Mouse (Mus musculus) embryonic facial prominence, embryonic 11.5 days (tissue): Measurements from ENCODE around the gene Myzap. TPM values are rescaled to one million over a fixed set of nuclear protein-coding genes. Genes with fewer than 3 reads are reported as not detected.

ENCODE experiments used
- ATAC-seq: fragments of 200-750 bp; cut with Nextera tagmentation; replicated peaks from 2 replicates; pipeline ENCODE4 v1.8.0; 2017; ENCODE audit warnings: low read depth; ENCODE audit not compliant: insufficient number of reproducible peaks, low FRiP score, low TSS enrichment
- DNase-seq: peaks from one replicate; pipeline ENCODE4 v3.0.0-alpha.2; 2015; ENCODE audit warnings: low spot score
- H3K27ac ChIP-seq: fragments of 300-500 bp; sonication (generic); replicated peaks from 2 replicates; pipeline ENCODE4 v1.5.1; 2014; ENCODE audit warnings: mild to moderate bottlenecking, low read depth, low read length, control low read depth
- H3K27me3 ChIP-seq: fragments of 300-500 bp; sonication (generic); 2 replicates; pipeline ENCODE4 v1.6.1; 2014; ENCODE audit warnings: mild to moderate bottlenecking, low read length, moderate library complexity, mixed read lengths; ENCODE audit not compliant: control insufficient read depth, insufficient read depth
- H3K36me3 ChIP-seq: fragments of 300-500 bp; sonication (generic); replicated peaks from 2 replicates; pipeline ENCODE4 v1.6.1; 2014; ENCODE audit warnings: low read depth, mild to moderate bottlenecking, low read length, moderate library complexity, mixed read lengths; ENCODE audit not compliant: control insufficient read depth, insufficient read depth
- H3K4me1 ChIP-seq: fragments of 300-500 bp; sonication (generic); 2 replicates; pipeline ENCODE4 v1.6.1; 2014; ENCODE audit warnings: low read length, mixed read lengths; ENCODE audit not compliant: control insufficient read depth, insufficient read depth
- H3K4me2 ChIP-seq: fragments of 300-500 bp; sonication (generic); 2 replicates; pipeline ENCODE4 v1.6.1; 2014; ENCODE audit warnings: low read depth, mild to moderate bottlenecking, control low read depth, low read length, moderate library complexity
- H3K4me3 ChIP-seq: fragments of 300-500 bp; sonication (generic); 2 replicates; pipeline ENCODE4 v1.5.1; 2014; ENCODE audit warnings: low read depth, low read length, control low read depth
- H3K9ac ChIP-seq: fragments of 300-500 bp; sonication (generic); replicated peaks from 2 replicates; pipeline ENCODE4 v1.6.1; 2014; ENCODE audit warnings: mild to moderate bottlenecking, control low read depth, low read length
- H3K9me3 ChIP-seq: fragments of 300-500 bp; sonication (generic); replicated peaks from 2 replicates; pipeline ENCODE4 v1.6.1; 2016; ENCODE audit warnings: mild to moderate bottlenecking, low read length, inconsistent platforms, mixed read lengths; ENCODE audit not compliant: control insufficient read depth
- WGBS: fragments of 180-500 bp; shearing (Covaris S2); extraction: QIAGEN DNeasy Blood & Tissue Kit; methylation state at CpG from one replicate; pipeline ENCODE4 v1.1.7; 2014; 5-methylcytosine and 5-hydroxymethylcytosine counted together
- polyA plus RNA-seq: library from polyadenylated mRNA; unstranded; fragments of >200 nt; fragmentation: Nextera tagmentation; extraction: Ambion mirVana; gene quantifications from 2 replicates; pipeline ENCODE4 v1.2.1, GENCODE M21; 2014

Myzap gene
- polyA plus RNA-seq, 1 experiment from 2014 or later, result 8.5 TPM

DNA sequence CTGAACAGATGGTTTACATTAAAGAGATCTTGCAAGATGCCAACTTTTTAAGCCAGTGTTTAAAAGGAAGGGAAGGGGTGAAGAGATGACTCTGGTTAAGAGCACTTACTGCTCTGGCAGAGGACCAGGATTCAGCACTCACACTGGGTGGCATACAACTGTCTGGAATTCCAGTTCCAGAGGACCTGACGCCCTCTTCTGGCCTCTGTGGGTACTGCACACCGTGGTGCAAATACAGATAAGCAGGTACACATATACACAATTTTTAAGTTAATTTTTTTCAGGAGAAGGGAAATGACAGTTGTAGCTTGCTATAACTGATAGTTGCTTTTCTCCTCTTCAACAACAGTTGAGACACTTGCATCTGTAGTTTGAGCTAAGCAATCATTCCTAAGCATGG is 62.2 kb downstream of the Myzap start:
- Histone ChIP-seq H3K4me1 (no peaks in the 10 kb centered on the region), H3K27me3 (no peaks in the 10 kb centered on the region), H3K27ac (no peak overlapping the region), H3K4me3 (no peak overlapping the region), H3K9ac (no peak overlapping the region), H3K36me3 (no peaks in the 10 kb centered on the region), H3K9me3 (no peaks in the 10 kb centered on the region), H3K4me2 (no peak overlapping the region)
- 64% methylated on average over 2 of the region's 2 CpGs for WGBS
- DNase-seq (no peak), ATAC-seq (no peak)

DNA sequence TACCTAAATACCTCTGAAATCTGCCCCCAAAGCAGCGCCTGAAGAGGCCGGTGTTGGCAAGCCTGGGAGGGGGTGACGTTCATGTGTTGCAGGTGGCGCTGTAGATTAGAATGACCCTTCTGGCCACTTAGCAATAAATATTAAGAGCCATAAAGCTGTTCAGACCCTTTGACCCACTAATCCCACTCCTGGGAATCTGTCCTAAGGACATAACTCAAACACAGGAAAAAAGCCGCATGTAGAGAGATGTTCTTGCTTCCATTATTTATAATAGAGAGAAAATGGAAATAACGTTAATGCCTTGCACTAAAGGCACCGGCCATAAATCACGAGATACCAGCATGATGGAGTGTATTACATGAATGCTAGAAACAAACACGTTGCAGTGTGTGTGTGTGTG is 64.7 kb downstream of the Myzap start:
- ATAC-seq (no peak), DNase-seq (no peak)
- no peak overlapping the region for H3K9ac ChIP-seq
- no peaks in the 10 kb centered on the region for H3K4me1 ChIP-seq
- no peak overlapping the region for H3K4me2 ChIP-seq
- no peak overlapping the region for H3K4me3 ChIP-seq
- H3K27me3 ChIP-seq, result no peaks in the 10 kb centered on the region
- H3K36me3 ChIP-seq, result no peaks in the 10 kb centered on the region
- no peaks in the 10 kb centered on the region for H3K9me3 ChIP-seq
- WGBS, result 77% methylated on average over 9 of the region's 9 CpGs
- H3K27ac ChIP-seq, result no peak overlapping the region

DNA sequence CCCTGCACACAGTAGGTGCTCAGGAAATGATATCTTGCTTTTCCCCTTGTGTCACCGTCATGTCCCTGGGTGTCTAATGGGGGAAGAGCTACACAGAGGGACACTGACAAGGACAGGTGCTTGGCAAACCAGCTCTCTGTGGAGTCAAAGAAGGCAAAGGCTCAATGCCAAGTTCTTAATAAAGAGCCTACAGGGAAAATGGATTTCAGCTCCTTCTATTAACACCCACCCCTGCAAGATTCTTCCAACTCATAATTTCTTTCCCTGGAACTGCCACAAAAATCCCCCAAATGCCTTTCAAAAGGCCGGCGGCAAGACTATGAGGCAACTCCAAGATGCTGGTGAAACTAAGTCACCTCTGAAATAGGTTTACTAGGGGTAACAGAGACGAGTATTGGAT is 68.3 kb downstream of the Myzap start:
- Histone ChIP-seq H3K4me3 (no peak overlapping the region), H3K27ac (no peak overlapping the region), H3K27me3 (no peaks in the 10 kb centered on the region), H3K9ac (no peak overlapping the region), H3K4me2 (no peak overlapping the region), H3K4me1 (no peaks in the 10 kb centered on the region), H3K36me3 (no peaks in the 10 kb centered on the region), H3K9me3 (no peaks in the 10 kb centered on the region)
- ATAC-seq (no peak), DNase-seq (no peak)
- 92% methylated on average over 4 of the region's 4 CpGs for WGBS

DNA sequence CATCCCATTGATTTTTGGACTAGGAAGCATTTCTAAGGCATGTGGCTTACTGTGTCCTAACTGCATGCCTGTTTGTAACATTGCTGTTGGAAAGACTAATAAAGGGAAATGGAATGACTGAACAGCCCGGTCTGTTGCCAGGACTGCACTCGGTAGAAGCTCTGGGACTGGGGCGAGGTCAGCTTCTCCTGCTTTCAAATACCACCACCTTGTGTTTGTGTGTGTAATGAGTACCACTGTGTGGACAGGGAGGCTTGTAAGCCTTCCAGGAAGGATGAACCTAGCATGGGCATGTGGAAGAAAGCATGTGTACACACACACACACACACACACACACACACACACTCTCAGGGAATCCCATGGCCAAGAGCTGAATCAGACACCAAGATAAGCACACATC is 72.3 kb downstream of the Myzap start:
- Histone ChIP-seq H3K4me3 (no peak overlapping the region), H3K36me3 (no peaks in the 10 kb centered on the region), H3K4me1 (no peaks in the 10 kb centered on the region), H3K9me3 (no peaks in the 10 kb centered on the region), H3K4me2 (no peak overlapping the region), H3K27ac (no peak overlapping the region), H3K27me3 (no peaks in the 10 kb centered on the region), H3K9ac (no peak overlapping the region)
- 77% methylated on average over 3 of the region's 3 CpGs for WGBS
- no peak for DNase-seq
- ATAC-seq, result no peak

DNA sequence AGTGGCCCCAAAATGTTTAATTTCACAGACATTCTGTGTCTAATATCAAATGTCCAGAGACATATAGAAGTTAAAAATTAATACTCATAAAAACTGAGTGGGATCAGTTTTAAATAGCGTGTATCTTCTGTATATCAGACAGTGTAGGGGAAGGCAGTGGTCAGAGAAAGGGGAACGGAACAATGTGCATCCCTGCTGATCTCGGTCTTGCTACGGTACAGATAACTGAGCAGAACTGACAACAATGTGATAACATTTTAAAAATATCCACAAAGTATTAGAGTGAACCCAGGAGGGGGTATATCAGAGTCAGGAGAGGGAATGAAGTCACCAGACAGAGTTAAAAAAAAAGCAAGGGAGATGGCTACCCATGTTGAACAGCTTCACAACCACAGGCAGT is 74.7 kb downstream of the Myzap start:
- H3K36me3 ChIP-seq, result no peaks in the 10 kb centered on the region
- H3K27me3 ChIP-seq, result no peaks in the 10 kb centered on the region
- no peak overlapping the region for H3K4me3 ChIP-seq
- H3K4me1 ChIP-seq, result no peaks in the 10 kb centered on the region
- DNase-seq (no peak), ATAC-seq (no peak)
- H3K9me3 ChIP-seq, result no peaks in the 10 kb centered on the region
- no peak overlapping the region for H3K9ac ChIP-seq
- 88% methylated on average over 4 of the region's 4 CpGs for WGBS
- no peak overlapping the region for H3K27ac ChIP-seq
- no peak overlapping the region for H3K4me2 ChIP-seq

DNA sequence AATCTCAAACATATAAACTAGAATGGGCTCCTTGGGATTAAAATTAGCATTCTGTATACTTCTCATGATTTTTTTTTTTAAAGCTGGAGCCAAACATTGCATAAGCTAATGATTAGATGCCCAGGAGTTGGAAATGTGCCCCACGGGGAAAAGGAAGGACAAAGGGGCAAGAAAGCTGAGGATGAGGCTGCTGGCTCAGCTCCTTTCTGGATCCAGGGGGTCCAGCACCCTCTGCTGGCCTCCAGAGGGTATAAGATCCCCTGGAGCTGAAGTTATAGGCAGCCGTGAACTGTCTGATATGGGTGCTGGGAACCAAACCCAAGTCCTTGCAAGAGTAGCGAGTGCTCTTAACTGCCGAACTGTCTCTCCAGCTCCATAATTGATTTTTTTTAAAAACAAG is 76.3 kb downstream of the Myzap start:
- H3K9me3 ChIP-seq, result no peaks in the 10 kb centered on the region
- no peaks in the 10 kb centered on the region for H3K4me1 ChIP-seq
- H3K27ac ChIP-seq, result no peak overlapping the region
- H3K4me2 ChIP-seq, result no peak overlapping the region
- no peaks in the 10 kb centered on the region for H3K36me3 ChIP-seq
- DNase-seq (no peak), ATAC-seq (no peak)
- no peaks in the 10 kb centered on the region for H3K27me3 ChIP-seq
- H3K9ac ChIP-seq, result no peak overlapping the region
- 81% methylated on average over 4 of the region's 4 CpGs for WGBS
- no peak overlapping the region for H3K4me3 ChIP-seq

DNA sequence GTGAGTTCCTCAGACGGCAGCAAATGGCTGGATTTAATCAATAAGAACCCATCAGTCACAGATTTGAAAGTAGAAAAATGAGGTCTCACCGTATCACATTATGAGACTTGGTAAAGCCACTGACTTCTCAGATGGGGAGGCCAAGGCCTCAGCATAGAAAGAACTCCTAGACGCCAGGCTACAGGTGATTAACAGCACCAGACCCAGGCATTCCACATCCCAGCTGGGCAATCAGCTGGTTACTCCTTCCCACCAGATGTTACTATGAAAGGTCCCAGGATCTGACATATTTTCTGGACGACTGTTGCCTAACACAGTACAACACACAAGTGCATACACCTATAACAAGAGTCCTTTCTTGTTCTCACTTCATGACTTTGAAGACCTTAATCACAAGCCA is 78.6 kb downstream of the Myzap start:
- H3K27me3 ChIP-seq, result no peaks in the 10 kb centered on the region
- H3K27ac ChIP-seq, result no peak overlapping the region
- no peaks in the 10 kb centered on the region for H3K9me3 ChIP-seq
- WGBS, result 72% methylated on average over 4 of the region's 4 CpGs
- H3K4me1 ChIP-seq, result no peaks in the 10 kb centered on the region
- no peak for DNase-seq
- no peaks in the 10 kb centered on the region for H3K36me3 ChIP-seq
- no peak for ATAC-seq
- no peak overlapping the region for H3K4me3 ChIP-seq
- no peak overlapping the region for H3K9ac ChIP-seq
- no peak overlapping the region for H3K4me2 ChIP-seq

DNA sequence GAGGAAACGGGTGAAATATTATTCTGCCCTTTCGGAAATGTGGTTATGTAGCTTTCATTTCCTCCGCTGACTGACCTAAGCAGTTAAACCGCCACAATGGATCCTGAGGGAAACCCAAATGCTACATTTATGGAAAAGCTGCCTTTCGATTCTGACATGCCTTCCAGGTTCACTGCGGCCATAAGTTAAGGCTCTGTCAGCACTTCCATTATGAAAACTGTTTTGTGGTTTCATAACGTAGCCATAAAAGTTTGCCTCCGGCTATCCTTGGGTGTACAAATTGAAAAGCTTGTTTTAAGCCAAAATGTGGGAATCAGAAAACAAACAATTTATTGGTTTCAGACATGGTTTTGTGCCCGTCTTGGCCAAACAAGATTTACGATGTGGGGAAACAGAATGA is 79.3 kb downstream of the Myzap start:
- Histone ChIP-seq H3K9ac (no peak overlapping the region), H3K27ac (no peak overlapping the region), H3K9me3 (no peaks in the 10 kb centered on the region), H3K27me3 (no peaks in the 10 kb centered on the region), H3K4me1 (no peaks in the 10 kb centered on the region), H3K4me3 (no peak overlapping the region), H3K36me3 (no peaks in the 10 kb centered on the region), H3K4me2 (no peak overlapping the region)
- DNase-seq, result no peak
- 82% methylated on average over 10 of the region's 10 CpGs for WGBS
- no peak for ATAC-seq
